Mouse (Mus musculus): ENCODE data around the gene Eif2ak4. TPM values are rescaled to one million over a fixed set of nuclear protein-coding genes. Genes with fewer than 3 reads are reported as not detected.

Gene Eif2ak4
- polyA plus RNA-seq, 1 experiment from 2014 or later: 4.9 TPM

- DNase-seq (ENCODE audit: low spot score): peak; percentile 82
- Histone ChIP-seq H3K4me2 (replicated peaks; ENCODE audit: low read depth) (no peak overlapping the region), H3K9me3 (ENCODE audit: control insufficient read depth, low read length) (no peaks in the 10 kb centered on the region), H3K27me3 (ENCODE audit: control insufficient read depth, insufficient read depth, low read length) (no peaks in the 10 kb centered on the region), H3K36me3 (ENCODE audit: control insufficient read depth, insufficient read depth, low read length) (no peaks in the 10 kb centered on the region), H3K4me1 (replicated peaks; ENCODE audit: control insufficient read depth, insufficient read depth) (peaks cover 6% of the 10 kb centered on the region), H3K4me3 (ENCODE audit: low read depth, low read length) (no peak overlapping the region), H3K9ac (ENCODE audit: low read length) (no peak overlapping the region), H3K27ac (replicated peaks) (no peak overlapping the region)
- no peak for TF ChIP-seq EP300 (optimal IDR thresholded peaks at IDR 0.05)
- TF ChIP-seq CTCF (IDR thresholded peaks at IDR 0.05; ENCODE audit: low read depth): peak; percentile 100
- 21% methylated on average over 12 of the region's 12 CpGs for WGBS
- no peak; the same call in 1 of the 2 replicates for ATAC-seq (ENCODE audit: low FRiP score, low TSS enrichment)
Observed at GRCm38 (mm10) chr2:118486933-118487332, 98.5 kb downstream of the Eif2ak4 start.

- Histone ChIP-seq H3K27me3 (ENCODE audit: control insufficient read depth, insufficient read depth, low read length) (no peaks in the 10 kb centered on the region), H3K4me2 (replicated peaks; ENCODE audit: low read depth) (no peak overlapping the region), H3K9ac (ENCODE audit: low read length) (no peak overlapping the region), H3K4me1 (replicated peaks; ENCODE audit: control insufficient read depth, insufficient read depth) (peaks cover 6% of the 10 kb centered on the region), H3K4me3 (ENCODE audit: low read depth, low read length) (no peak overlapping the region), H3K36me3 (ENCODE audit: control insufficient read depth, insufficient read depth, low read length) (no peaks in the 10 kb centered on the region), H3K9me3 (ENCODE audit: control insufficient read depth, low read length) (no peaks in the 10 kb centered on the region), H3K27ac (replicated peaks) (no peak overlapping the region)
- peak; percentile 43 for DNase-seq (ENCODE audit: low spot score)
- no peak for ATAC-seq (ENCODE audit: low FRiP score, low TSS enrichment)
- no peak for TF ChIP-seq EP300 (optimal IDR thresholded peaks at IDR 0.05)
- peak; percentile 65 for TF ChIP-seq CTCF (IDR thresholded peaks at IDR 0.05; ENCODE audit: low read depth)
- WGBS: 72% methylated on average over 3 of the region's 3 CpGs
Observed at GRCm38 (mm10) chr2:118487806-118488205, 99.4 kb downstream of the Eif2ak4 start.

GRCm38 (mm10) chr2:118490241-118491091, 102.0 kb downstream of the Eif2ak4 start:
- 38% methylated on average over 12 of the region's 12 CpGs for WGBS
- peak overlapping the region; percentile 74 for H3K27ac ChIP-seq (replicated peaks)
- H3K9ac ChIP-seq (ENCODE audit: low read length): 0 out of 2 replicates have a peak overlapping the region, but pooled peaks have one; percentile 8
- ATAC-seq (ENCODE audit: low FRiP score, low TSS enrichment) (peak; percentile 81), DNase-seq (ENCODE audit: low spot score) (peak; percentile 92)
- H3K36me3 ChIP-seq (ENCODE audit: control insufficient read depth, insufficient read depth, low read length): no peaks in the 10 kb centered on the region
- peaks cover 6% of the 10 kb centered on the region for H3K4me1 ChIP-seq (replicated peaks; ENCODE audit: control insufficient read depth, insufficient read depth)
- no peak overlapping the region for H3K4me2 ChIP-seq (replicated peaks; ENCODE audit: low read depth)
- TF ChIP-seq EP300 (optimal IDR thresholded peaks at IDR 0.05): no peak
- TF ChIP-seq CTCF (IDR thresholded peaks at IDR 0.05; ENCODE audit: low read depth): no peak
- H3K4me3 ChIP-seq (ENCODE audit: low read depth, low read length): no peak overlapping the region
- H3K9me3 ChIP-seq (ENCODE audit: control insufficient read depth, low read length): no peaks in the 10 kb centered on the region
- no peaks in the 10 kb centered on the region for H3K27me3 ChIP-seq (ENCODE audit: control insufficient read depth, insufficient read depth, low read length)

GRCm38 (mm10) chr2:118491281-118491731, 102.9 kb downstream of the Eif2ak4 start:
- ATAC-seq (ENCODE audit: low FRiP score, low TSS enrichment) (peak; percentile 18; the same call in 1 of the 2 replicates), DNase-seq (ENCODE audit: low spot score) (peak; percentile 51)
- 41% methylated on average over 5 of the region's 5 CpGs for WGBS
- peak overlapping the region; percentile 53; the same call in 1 of the 2 replicates for H3K27ac ChIP-seq (replicated peaks)
- H3K9ac ChIP-seq (ENCODE audit: low read length): no peak overlapping the region
- TF ChIP-seq EP300 (optimal IDR thresholded peaks at IDR 0.05) (no peak), CTCF (IDR thresholded peaks at IDR 0.05; ENCODE audit: low read depth) (no peak)
- H3K9me3 ChIP-seq (ENCODE audit: control insufficient read depth, low read length): no peaks in the 10 kb centered on the region
- peaks cover 6% of the 10 kb centered on the region for H3K4me1 ChIP-seq (replicated peaks; ENCODE audit: control insufficient read depth, insufficient read depth)
- no peaks in the 10 kb centered on the region for H3K36me3 ChIP-seq (ENCODE audit: control insufficient read depth, insufficient read depth, low read length)
- no peaks in the 10 kb centered on the region for H3K27me3 ChIP-seq (ENCODE audit: control insufficient read depth, insufficient read depth, low read length)
- no peak overlapping the region for H3K4me3 ChIP-seq (ENCODE audit: low read depth, low read length)
- no peak overlapping the region for H3K4me2 ChIP-seq (replicated peaks; ENCODE audit: low read depth)

- no peak overlapping the region for H3K4me2 ChIP-seq (replicated peaks; ENCODE audit: low read depth)
- H3K27ac ChIP-seq (replicated peaks): peak overlapping the region; percentile 53; the same call in 1 of the 2 replicates
- 79% methylated on average over 4 of the region's 4 CpGs for WGBS
- no peak for TF ChIP-seq CTCF (IDR thresholded peaks at IDR 0.05; ENCODE audit: low read depth)
- no peak for TF ChIP-seq EP300 (optimal IDR thresholded peaks at IDR 0.05)
- DNase-seq (ENCODE audit: low spot score) (no peak), ATAC-seq (ENCODE audit: low FRiP score, low TSS enrichment) (no peak)
- H3K27me3 ChIP-seq (ENCODE audit: control insufficient read depth, insufficient read depth, low read length): no peaks in the 10 kb centered on the region
- H3K4me1 ChIP-seq (replicated peaks; ENCODE audit: control insufficient read depth, insufficient read depth): peaks cover 6% of the 10 kb centered on the region
- no peaks in the 10 kb centered on the region for H3K9me3 ChIP-seq (ENCODE audit: control insufficient read depth, low read length)
- H3K9ac ChIP-seq (ENCODE audit: low read length): no peak overlapping the region
- no peaks in the 10 kb centered on the region for H3K36me3 ChIP-seq (ENCODE audit: control insufficient read depth, insufficient read depth, low read length)
- H3K4me3 ChIP-seq (ENCODE audit: low read depth, low read length): no peak overlapping the region
Observed at GRCm38 (mm10) chr2:118491741-118492395, 103.5 kb downstream of the Eif2ak4 start.
